ENCODE assay signal across 11 mouse cellular contexts in genomic region chr4:130838585-130838984, GRCm38 (mm10). TPM values are rescaled to one million over a fixed set of nuclear protein-coding genes. Genes with fewer than 3 reads are reported as not detected.
A peak's percentile ranks its signal among the peaks of the same experiment; 100 is the strongest.
DNase-seq lines count a peak whose midpoint lies in the region; ATAC-seq and TF ChIP-seq lines count a peak whose summit lies in the region.
"Had no signal": no experiment of that assay in that cellular context is flagged by ENCODE, and none has a peak within 500 bp of the region (broad histone marks: within the 10 kb centered on the region; RNA-seq: fewer than 3 reads in every experiment).

No protein-coding gene starts in this region.

- H3K4me3 ChIP-seq in hindbrain, embryonic 13.5 days = no peak overlapping the region
- H3K4me3 ChIP-seq in hindbrain, embryonic 16.5 days (ENCODE audit: low read length) = no peak overlapping the region
- no peak overlapping the region for H3K4me3 ChIP-seq in brown adipose tissue, adult 24 weeks (ENCODE audit: insufficient read depth, low read depth, low read length)
- no peak overlapping the region for H3K4me3 ChIP-seq in intestine, embryonic 15.5 days (replicated peaks)
- no peak overlapping the region for H3K4me3 ChIP-seq in layer of hippocampus, adult 2 months

- WGBS in hindbrain, embryonic 13.5 days = 42% methylated on average over 11 of the region's 11 CpGs
- WGBS in hindbrain, embryonic 16.5 days = 41% methylated on average over 11 of the region's 11 CpGs
- WGBS in intestine, embryonic 15.5 days = 18% methylated on average over 11 of the region's 11 CpGs

- no peaks in the 10 kb centered on the region for H3K36me3 ChIP-seq in hindbrain, embryonic 13.5 days
- H3K36me3 ChIP-seq in hindbrain, embryonic 16.5 days (ENCODE audit: control insufficient read depth, insufficient read depth, low read length) = no peaks in the 10 kb centered on the region
- H3K36me3 ChIP-seq in intestine, embryonic 15.5 days = no peaks in the 10 kb centered on the region

- H3K9me3 ChIP-seq in hindbrain, embryonic 13.5 days = no peaks in the 10 kb centered on the region
- H3K9me3 ChIP-seq in hindbrain, embryonic 16.5 days (ENCODE audit: control insufficient read depth, low read length) = no peaks in the 10 kb centered on the region
- no peaks in the 10 kb centered on the region for H3K9me3 ChIP-seq in intestine, embryonic 15.5 days

- DNase-seq in lung, postnatal 10 days = peak; percentile 65
- no peak for DNase-seq in urinary bladder, postnatal 4 days (ENCODE audit: low spot score in 2 of 2)
- DNase-seq in urinary bladder, postnatal 14 days (ENCODE audit: low spot score) = no peak
- DNase-seq in layer of hippocampus, adult 2 months (ENCODE audit: low spot score in 2 of 2) = no peak
- DNase-seq: adrenal gland, postnatal 10 days; heart, adult 11 months had no signal

- TF ChIP-seq CTCF in layer of hippocampus, adult 2 months (conservative IDR thresholded peaks at IDR 0.05) = no peak

- H3K9ac ChIP-seq in hindbrain, embryonic 13.5 days = peak overlapping the region; percentile 51; the same call in 1 of the 2 replicates
- no peak overlapping the region for H3K9ac ChIP-seq in hindbrain, embryonic 16.5 days (ENCODE audit: low read depth, low read length)
- no peak overlapping the region for H3K9ac ChIP-seq in intestine, embryonic 15.5 days

- peak overlapping the region; percentile 15; the same call in 1 of the 2 replicates for H3K27ac ChIP-seq in hindbrain, embryonic 13.5 days
- H3K27ac ChIP-seq in hindbrain, embryonic 16.5 days (ENCODE audit: low read depth, low read length) = no peak overlapping the region
- H3K27ac ChIP-seq in brown adipose tissue, adult 24 weeks (replicated peaks; ENCODE audit: low read depth, low read length) = 0 out of 2 replicates have a peak overlapping the region, but pooled peaks have one; percentile 19
- H3K27ac ChIP-seq in intestine, embryonic 15.5 days = no peak overlapping the region
- H3K27ac ChIP-seq in layer of hippocampus, adult 2 months = no peak overlapping the region
- H3K27ac ChIP-seq: macrophage had no signal

- H3K4me2 ChIP-seq in hindbrain, embryonic 13.5 days = no peak overlapping the region
- no peak overlapping the region for H3K4me2 ChIP-seq in hindbrain, embryonic 16.5 days (ENCODE audit: low read length)
- H3K4me2 ChIP-seq in intestine, embryonic 15.5 days (replicated peaks) = 0 out of 2 replicates have a peak overlapping the region, but pooled peaks have one; percentile 1

- peaks cover 14% of the 10 kb centered on the region for H3K27me3 ChIP-seq in hindbrain, embryonic 13.5 days
- H3K27me3 ChIP-seq in hindbrain, embryonic 16.5 days (replicated peaks; ENCODE audit: control insufficient read depth, insufficient read depth, low read length) = no peaks in the 10 kb centered on the region
- no peaks in the 10 kb centered on the region for H3K27me3 ChIP-seq in intestine, embryonic 15.5 days (replicated peaks)

- peaks cover 49% of the 10 kb centered on the region for H3K4me1 ChIP-seq in hindbrain, embryonic 13.5 days (replicated peaks)
- H3K4me1 ChIP-seq in hindbrain, embryonic 16.5 days (ENCODE audit: control insufficient read depth, insufficient read depth, low read depth, low read length) = peaks cover 18% of the 10 kb centered on the region
- peaks cover 31% of the 10 kb centered on the region for H3K4me1 ChIP-seq in brown adipose tissue, adult 24 weeks (ENCODE audit: control insufficient read depth, insufficient read depth, insufficient read length, low read length)
- H3K4me1 ChIP-seq in intestine, embryonic 15.5 days (replicated peaks) = peaks cover 41% of the 10 kb centered on the region

- ATAC-seq in hindbrain, embryonic 13.5 days (ENCODE audit: low FRiP score) = no peak
- no peak for ATAC-seq in hindbrain, embryonic 16.5 days
- peak; percentile 9; the same call in 1 of the 2 replicates for ATAC-seq in intestine, embryonic 15.5 days

RNA-seq across cellular contexts. Expression of gene Sdc3, which starts 46.2 kb away (rescaled TPM):
- 71.3 and 76.9 TPM in 2 replicates for polyA plus RNA-seq in hindbrain, embryonic 13.5 days (2015; fragmentation: Nextera tagmentation; extraction: Ambion mirVana)
- polyA plus RNA-seq in hindbrain, embryonic 16.5 days (2015; fragmentation: Nextera tagmentation; extraction: Ambion mirVana) = 151 and 187 TPM in 2 replicates
- 7.9 and 12.0 TPM in 2 replicates for polyA plus RNA-seq in brown adipose tissue, adult 24 weeks (2012; ENCODE audit: insufficient read depth, insufficient read length, missing spikeins)
- 20.2 and 20.3 TPM in 2 replicates for polyA plus RNA-seq in intestine, embryonic 15.5 days (2015; fragmentation: Nextera tagmentation; extraction: Ambion mirVana)
- 100 to 1,000 TPM; 130 to 140 TPM for total RNA-seq in layer of hippocampus, adult 2 months (2021)

Comparison
In these comparisons a context has a peak if more than half of its experiments do, and no peak if none do; other contexts are left out.
1. H3K27ac ChIP-seq: peak in hindbrain, embryonic 13.5 days (single experiment) and brown adipose tissue, adult 24 weeks (single experiment); none in hindbrain, embryonic 16.5 days (single experiment), intestine, embryonic 15.5 days (single experiment) and layer of hippocampus, adult 2 months (single experiment).